Mouse (Mus musculus) megakaryocyte, embryonic 14.5 days (primary cell): ENCODE results near the gene Styx. TPM values are rescaled to one million over a fixed set of nuclear protein-coding genes. Genes with fewer than 3 reads are reported as not detected.

Source experiments
- H3K27me3 ChIP-seq: replicated peaks from 2 replicates; pipeline ENCODE3; 2012; ENCODE audit warnings: inconsistent platforms
- H3K36me3 ChIP-seq: replicated peaks from 2 replicates; pipeline ENCODE3; 2012; ENCODE audit warnings: low read length, inconsistent platforms, mixed read lengths
- H3K4me1 ChIP-seq: 2 replicates; pipeline ENCODE4 v1.6.1; 2012; ENCODE audit warnings: inconsistent platforms
- H3K4me3 ChIP-seq: replicated peaks from 2 replicates; pipeline ENCODE3; 2012; ENCODE audit warnings: moderate library complexity, mild to moderate bottlenecking, inconsistent platforms
- H3K9me3 ChIP-seq: 2 replicates; pipeline ENCODE4 v1.6.1; 2012; ENCODE audit warnings: inconsistent platforms
- FLI1 ChIP-seq: IDR thresholded peaks from 2 replicates; pipeline ENCODE4 v1.6.1; 2012; ENCODE audit warnings: low read length, inconsistent platforms, mixed read lengths
- GATA1 ChIP-seq: IDR thresholded peaks from 3 replicates; pipeline ENCODE4 v1.6.1; 2012; ENCODE audit warnings: mixed read lengths, low read length, inconsistent platforms, borderline replicate concordance
- polyA plus RNA-seq: library from polyadenylated mRNA; stranded (reverse); fragments of >175 nt; gene quantifications from 2 replicates; pipeline ENCODE4 v1.2.3, GENCODE M21; 2012; ENCODE audit warnings: low replicate concordance; ENCODE audit not compliant: insufficient read depth

Styx gene
- polyA plus RNA-seq, 1 experiment, result 46.9 TPM

- H3K9me3 ChIP-seq, result no peaks in the 10 kb centered on the region
- H3K4me1 ChIP-seq, result no peaks in the 10 kb centered on the region
- no peak for TF ChIP-seq GATA1
- TF ChIP-seq FLI1, result no peak
- H3K36me3 ChIP-seq, result no peaks in the 10 kb centered on the region
- no peak overlapping the region for H3K4me3 ChIP-seq
- peaks cover 30% of the 10 kb centered on the region for H3K27me3 ChIP-seq
These were observed 101.3 kb downstream of the Styx start for GRCm38 (mm10) chr14:45452148-45452547.

- Histone ChIP-seq H3K4me1 (no peaks in the 10 kb centered on the region), H3K36me3 (no peaks in the 10 kb centered on the region), H3K4me3 (no peak overlapping the region), H3K27me3 (peaks cover 29% of the 10 kb centered on the region), H3K9me3 (no peaks in the 10 kb centered on the region)
- TF ChIP-seq FLI1 (no peak), GATA1 (no peak)
These were observed 102.1 kb downstream of the Styx start for GRCm38 (mm10) chr14:45452861-45453512.

- TF ChIP-seq GATA1 (no peak), FLI1 (no peak)
These were observed 102.8 kb downstream of the Styx start for GRCm38 (mm10) chr14:45453538-45454233.

GRCm38 (mm10) chr14:45455651-45456501, 105.0 kb downstream of the Styx start:
- H3K4me3 ChIP-seq, result no peak overlapping the region
- no peaks in the 10 kb centered on the region for H3K9me3 ChIP-seq
- H3K27me3 ChIP-seq, result peaks cover 32% of the 10 kb centered on the region
- no peaks in the 10 kb centered on the region for H3K4me1 ChIP-seq
- TF ChIP-seq FLI1, result no peak
- TF ChIP-seq GATA1, result no peak
- no peaks in the 10 kb centered on the region for H3K36me3 ChIP-seq

More at GRCm38 (mm10) chr14:45453538-45454233, 102.8 kb downstream of the Styx start:
- H3K4me3 ChIP-seq, result no peak overlapping the region
- H3K36me3 ChIP-seq, result no peaks in the 10 kb centered on the region
- H3K27me3 ChIP-seq, result peaks cover 32% of the 10 kb centered on the region
- no peaks in the 10 kb centered on the region for H3K4me1 ChIP-seq
- H3K9me3 ChIP-seq, result no peaks in the 10 kb centered on the region

GRCm38 (mm10) chr14:45456502-45456846, 105.6 kb downstream of the Styx start:
- Histone ChIP-seq H3K36me3 (no peaks in the 10 kb centered on the region), H3K9me3 (no peaks in the 10 kb centered on the region), H3K4me1 (no peaks in the 10 kb centered on the region), H3K4me3 (no peak overlapping the region), H3K27me3 (peaks cover 30% of the 10 kb centered on the region)
- TF ChIP-seq FLI1, result no peak

- no peaks in the 10 kb centered on the region for H3K4me1 ChIP-seq
- no peak overlapping the region for H3K4me3 ChIP-seq
- H3K27me3 ChIP-seq, result peaks cover 27% of the 10 kb centered on the region
- H3K9me3 ChIP-seq, result no peaks in the 10 kb centered on the region
- H3K36me3 ChIP-seq, result no peaks in the 10 kb centered on the region
- no peak for TF ChIP-seq FLI1
- no peak for TF ChIP-seq GATA1
These were observed 106.1 kb downstream of the Styx start for GRCm38 (mm10) chr14:45457003-45457402.

GRCm38 (mm10) chr14:45459877-45460276, 109.0 kb downstream of the Styx start:
- TF ChIP-seq GATA1 (no peak), FLI1 (no peak)
- no peaks in the 10 kb centered on the region for H3K9me3 ChIP-seq
- H3K4me3 ChIP-seq, result no peak overlapping the region
- no peaks in the 10 kb centered on the region for H3K36me3 ChIP-seq
- peaks cover 12% of the 10 kb centered on the region for H3K27me3 ChIP-seq
- H3K4me1 ChIP-seq, result no peaks in the 10 kb centered on the region

GRCm38 (mm10) chr14:45460491-45460890, 109.6 kb downstream of the Styx start:
- Histone ChIP-seq H3K4me3 (no peak overlapping the region), H3K9me3 (no peaks in the 10 kb centered on the region), H3K36me3 (no peaks in the 10 kb centered on the region), H3K4me1 (no peaks in the 10 kb centered on the region), H3K27me3 (peaks cover 9% of the 10 kb centered on the region)
- TF ChIP-seq GATA1, result no peak
- no peak for TF ChIP-seq FLI1

GRCm38 (mm10) chr14:45461945-45462344, 111.1 kb downstream of the Styx start:
- Histone ChIP-seq H3K4me1 (no peaks in the 10 kb centered on the region), H3K36me3 (no peaks in the 10 kb centered on the region), H3K27me3 (peaks cover 7% of the 10 kb centered on the region), H3K4me3 (no peak overlapping the region), H3K9me3 (no peaks in the 10 kb centered on the region)
- TF ChIP-seq GATA1 (no peak), FLI1 (no peak)

- Histone ChIP-seq H3K4me3 (no peak overlapping the region), H3K27me3 (peaks cover 7% of the 10 kb centered on the region), H3K9me3 (peaks cover under 1% of the 10 kb centered on the region; the same call in 1 of the 2 replicates), H3K36me3 (no peaks in the 10 kb centered on the region), H3K4me1 (no peaks in the 10 kb centered on the region)
- no peak for TF ChIP-seq FLI1
- TF ChIP-seq GATA1, result no peak
These were observed 111.5 kb downstream of the Styx start for GRCm38 (mm10) chr14:45462374-45462773.
